Mouse (Mus musculus): ENCODE data around the gene Shank1. TPM values are rescaled to one million over a fixed set of nuclear protein-coding genes. Genes with fewer than 3 reads are reported as not detected.

Gene Shank1
- polyA plus RNA-seq, 1 experiment from 2014 or later: 9.5 TPM

DNA sequence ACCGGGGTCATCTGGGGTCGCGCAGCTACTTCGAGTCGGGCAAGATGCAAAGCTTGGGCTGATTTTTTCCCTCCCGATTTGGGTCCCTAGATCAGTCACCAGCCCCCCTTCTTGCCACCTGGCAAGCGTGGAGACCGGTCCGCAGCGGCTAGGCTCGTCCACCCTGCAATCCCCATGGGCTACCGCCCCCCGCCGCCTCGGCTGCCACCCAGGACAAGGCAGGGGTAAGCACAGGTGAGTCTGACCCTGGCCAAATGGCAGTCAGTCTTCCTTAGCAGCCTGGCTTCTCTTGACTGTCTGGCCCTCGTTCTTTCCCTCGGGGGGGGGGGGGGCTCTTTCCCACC lies 74.6 kb downstream of the Shank1 start:
- Histone ChIP-seq H3K4me1 (ENCODE audit: control insufficient read depth, insufficient read depth, low read length) (peaks cover 6% of the 10 kb centered on the region; the same call in 1 of the 2 replicates), H3K27ac (ENCODE audit: low read depth, low read length) (no peak overlapping the region), H3K4me2 (ENCODE audit: low read length) (peak overlapping the region; percentile 93), H3K27me3 (replicated peaks; ENCODE audit: control insufficient read depth, insufficient read depth, low read length) (no peaks in the 10 kb centered on the region), H3K4me3 (ENCODE audit: low read depth, low read length) (peak overlapping the region; percentile 45), H3K9me3 (replicated peaks; ENCODE audit: control insufficient read depth, low read length) (no peaks in the 10 kb centered on the region), H3K36me3 (ENCODE audit: control insufficient read depth, insufficient read depth, low read length) (no peaks in the 10 kb centered on the region), H3K9ac (ENCODE audit: low read length) (peak overlapping the region; percentile 70)
- ATAC-seq (peak; percentile 49), DNase-seq (ENCODE audit: low spot score) (no peak)
- under 1% methylated on average over 17 of the region's 17 CpGs for WGBS

DNA sequence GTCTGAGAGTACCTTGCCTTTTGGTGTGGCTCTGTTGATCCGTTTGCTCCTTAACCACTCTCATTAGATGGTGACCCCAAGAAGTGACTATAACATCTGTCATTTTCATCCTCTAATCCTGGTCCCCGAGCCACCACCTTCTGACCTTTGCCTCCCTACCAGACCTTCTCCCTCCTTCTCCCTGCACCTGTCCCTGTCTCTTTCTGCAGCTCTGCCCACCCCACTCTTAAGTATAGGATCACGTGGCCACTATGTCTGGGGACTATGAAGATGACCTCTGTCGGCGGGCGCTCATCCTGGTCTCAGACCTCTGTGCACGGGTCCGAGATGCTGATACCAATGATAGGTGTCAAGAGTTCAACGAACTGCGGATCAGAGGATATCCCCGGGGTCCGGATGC lies 75.7 kb downstream of the Shank1 start, which contains the start of gene 1700008O03Rik:
Gene 1700008O03Rik, minus strand, starts transcription at position 101 of the 400 bp plus-strand sequence.
- DNase-seq (ENCODE audit: low spot score): no peak
- 86% methylated on average over 12 of the region's 12 CpGs for WGBS
- Histone ChIP-seq H3K9me3 (replicated peaks; ENCODE audit: control insufficient read depth, low read length) (no peaks in the 10 kb centered on the region), H3K4me1 (ENCODE audit: control insufficient read depth, insufficient read depth, low read length) (peaks cover 6% of the 10 kb centered on the region; the same call in 1 of the 2 replicates), H3K36me3 (ENCODE audit: control insufficient read depth, insufficient read depth, low read length) (no peaks in the 10 kb centered on the region), H3K4me3 (ENCODE audit: low read depth, low read length) (peak within 1 kb of the TSS; percentile 45), H3K9ac (ENCODE audit: low read length) (peak within 1 kb of the TSS; percentile 70), H3K27me3 (replicated peaks; ENCODE audit: control insufficient read depth, insufficient read depth, low read length) (no peaks in the 10 kb centered on the region), H3K27ac (ENCODE audit: low read depth, low read length) (no peak within 1 kb of the TSS), H3K4me2 (ENCODE audit: low read length) (peak within 1 kb of the TSS; percentile 93)
- no peak for ATAC-seq

DNA sequence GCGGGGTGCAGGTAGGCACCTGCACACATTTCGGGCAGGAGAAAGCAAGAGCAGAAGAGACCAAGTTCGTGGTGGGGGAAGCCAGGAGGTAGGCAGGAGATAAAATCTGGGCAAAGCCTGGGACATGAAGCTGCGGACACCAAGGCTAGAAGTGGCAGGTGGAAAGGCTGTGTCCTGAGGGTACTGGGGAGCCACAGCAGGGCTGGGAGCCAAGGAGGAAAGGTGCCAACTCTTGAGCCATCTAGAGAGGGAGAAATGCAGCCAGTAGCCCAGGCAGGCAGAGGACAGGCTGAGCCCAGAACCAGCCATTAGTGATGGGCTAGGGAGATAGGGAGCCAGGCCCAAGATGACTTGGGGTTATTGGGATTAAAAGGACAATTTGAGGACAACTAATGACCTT lies 81.8 kb downstream of the Shank1 start:
- 83% methylated on average over 4 of the region's 4 CpGs for WGBS

GRCm38 (mm10) chr7:44392341-44392740 lies 82.3 kb downstream of the Shank1 start:
- 89% methylated on average over 14 of the region's 14 CpGs for WGBS
- DNase-seq (ENCODE audit: low spot score) (no peak), ATAC-seq (no peak)
- Histone ChIP-seq H3K4me3 (ENCODE audit: low read depth, low read length) (no peak overlapping the region), H3K4me2 (ENCODE audit: low read length) (no peak overlapping the region), H3K36me3 (ENCODE audit: control insufficient read depth, insufficient read depth, low read length) (no peaks in the 10 kb centered on the region), H3K4me1 (ENCODE audit: control insufficient read depth, insufficient read depth, low read length) (no peaks in the 10 kb centered on the region), H3K27ac (ENCODE audit: low read depth, low read length) (no peak overlapping the region), H3K27me3 (replicated peaks; ENCODE audit: control insufficient read depth, insufficient read depth, low read length) (no peaks in the 10 kb centered on the region), H3K9ac (ENCODE audit: low read length) (no peak overlapping the region), H3K9me3 (replicated peaks; ENCODE audit: control insufficient read depth, low read length) (no peaks in the 10 kb centered on the region)

More for the DNA sequence above, 81.8 kb downstream of the Shank1 start:
- ATAC-seq: no peak
- no peak for DNase-seq (ENCODE audit: low spot score)
- H3K9ac ChIP-seq (ENCODE audit: low read length): no peak overlapping the region
- no peaks in the 10 kb centered on the region for H3K36me3 ChIP-seq (ENCODE audit: control insufficient read depth, insufficient read depth, low read length)
- H3K27ac ChIP-seq (ENCODE audit: low read depth, low read length): no peak overlapping the region
- no peaks in the 10 kb centered on the region for H3K9me3 ChIP-seq (replicated peaks; ENCODE audit: control insufficient read depth, low read length)
- no peak overlapping the region for H3K4me3 ChIP-seq (ENCODE audit: low read depth, low read length)
- H3K4me1 ChIP-seq (ENCODE audit: control insufficient read depth, insufficient read depth, low read length): no peaks in the 10 kb centered on the region
- no peaks in the 10 kb centered on the region for H3K27me3 ChIP-seq (replicated peaks; ENCODE audit: control insufficient read depth, insufficient read depth, low read length)
- no peak overlapping the region for H3K4me2 ChIP-seq (ENCODE audit: low read length)

DNA sequence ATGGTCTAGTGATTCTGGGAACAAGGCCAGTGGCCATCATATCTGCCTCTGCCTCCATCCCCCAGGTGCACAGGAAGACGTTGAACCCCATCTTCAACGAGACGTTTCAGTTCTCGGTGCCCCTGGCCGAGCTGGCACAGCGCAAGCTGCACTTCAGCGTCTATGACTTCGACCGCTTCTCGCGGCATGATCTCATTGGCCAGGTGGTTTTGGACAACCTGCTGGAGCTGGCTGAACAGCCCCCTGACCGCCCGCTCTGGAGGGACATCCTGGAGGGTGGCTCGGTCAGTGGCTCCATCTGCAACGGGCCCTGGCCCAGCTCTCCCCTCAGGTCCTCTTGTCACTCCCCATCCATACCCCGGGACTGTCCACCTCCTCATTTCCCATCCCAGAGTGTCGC lies 83.2 kb downstream of the Shank1 start:
- no peak overlapping the region for H3K27ac ChIP-seq (ENCODE audit: low read depth, low read length)
- WGBS: 93% methylated on average over 17 of the region's 17 CpGs

GRCm38 (mm10) chr7:44398570-44398969 lies 88.5 kb downstream of the Shank1 start:
- Histone ChIP-seq H3K36me3 (ENCODE audit: control insufficient read depth, insufficient read depth, low read length) (no peaks in the 10 kb centered on the region), H3K4me3 (ENCODE audit: low read depth, low read length) (no peak overlapping the region), H3K27me3 (replicated peaks; ENCODE audit: control insufficient read depth, insufficient read depth, low read length) (no peaks in the 10 kb centered on the region), H3K27ac (ENCODE audit: low read depth, low read length) (no peak overlapping the region), H3K4me1 (ENCODE audit: control insufficient read depth, insufficient read depth, low read length) (no peaks in the 10 kb centered on the region), H3K9me3 (replicated peaks; ENCODE audit: control insufficient read depth, low read length) (no peaks in the 10 kb centered on the region), H3K9ac (ENCODE audit: low read length) (no peak overlapping the region), H3K4me2 (ENCODE audit: low read length) (no peak overlapping the region)
- DNase-seq (ENCODE audit: low spot score) (peak; percentile 73), ATAC-seq (peak; percentile 64)
- 4% methylated on average over 3 of the region's 3 CpGs for WGBS

More for the DNA sequence above, 83.2 kb downstream of the Shank1 start:
- no peaks in the 10 kb centered on the region for H3K4me1 ChIP-seq (ENCODE audit: control insufficient read depth, insufficient read depth, low read length)
- no peaks in the 10 kb centered on the region for H3K27me3 ChIP-seq (replicated peaks; ENCODE audit: control insufficient read depth, insufficient read depth, low read length)
- DNase-seq (ENCODE audit: low spot score) (no peak), ATAC-seq (no peak)
- H3K4me3 ChIP-seq (ENCODE audit: low read depth, low read length): no peak overlapping the region
- H3K9me3 ChIP-seq (replicated peaks; ENCODE audit: control insufficient read depth, low read length): no peaks in the 10 kb centered on the region
- no peaks in the 10 kb centered on the region for H3K36me3 ChIP-seq (ENCODE audit: control insufficient read depth, insufficient read depth, low read length)
- no peak overlapping the region for H3K4me2 ChIP-seq (ENCODE audit: low read length)
- no peak overlapping the region for H3K9ac ChIP-seq (ENCODE audit: low read length)

GRCm38 (mm10) chr7:44401673-44402072 lies 91.6 kb downstream of the Shank1 start:
- H3K4me2 ChIP-seq (ENCODE audit: low read length): no peak overlapping the region
- DNase-seq (ENCODE audit: low spot score) (no peak), ATAC-seq (no peak)
- H3K36me3 ChIP-seq (ENCODE audit: control insufficient read depth, insufficient read depth, low read length): no peaks in the 10 kb centered on the region
- WGBS: 89% methylated on average over 6 of the region's 6 CpGs
- H3K27me3 ChIP-seq (replicated peaks; ENCODE audit: control insufficient read depth, insufficient read depth, low read length): no peaks in the 10 kb centered on the region
- no peak overlapping the region for H3K4me3 ChIP-seq (ENCODE audit: low read depth, low read length)
- peaks cover 7% of the 10 kb centered on the region for H3K4me1 ChIP-seq (ENCODE audit: control insufficient read depth, insufficient read depth, low read length)
- no peak overlapping the region for H3K9ac ChIP-seq (ENCODE audit: low read length)
- H3K27ac ChIP-seq (ENCODE audit: low read depth, low read length): no peak overlapping the region
- H3K9me3 ChIP-seq (replicated peaks; ENCODE audit: control insufficient read depth, low read length): no peaks in the 10 kb centered on the region

GRCm38 (mm10) chr7:44405346-44406014 lies 95.4 kb downstream of the Shank1 start:
- H3K4me1 ChIP-seq (ENCODE audit: control insufficient read depth, insufficient read depth, low read length): peaks cover 7% of the 10 kb centered on the region
- ATAC-seq (peak; percentile 98), DNase-seq (ENCODE audit: low spot score) (peak; percentile 100)
- no peaks in the 10 kb centered on the region for H3K27me3 ChIP-seq (replicated peaks; ENCODE audit: control insufficient read depth, insufficient read depth, low read length)
- 2% methylated on average over 27 of the region's 27 CpGs for WGBS
- H3K9ac ChIP-seq (ENCODE audit: low read length): peak overlapping the region; percentile 18
- H3K4me2 ChIP-seq (ENCODE audit: low read length): peak overlapping the region; percentile 63
- no peaks in the 10 kb centered on the region for H3K9me3 ChIP-seq (replicated peaks; ENCODE audit: control insufficient read depth, low read length)
- peak overlapping the region; percentile 65; the same call in 1 of the 2 replicates for H3K27ac ChIP-seq (ENCODE audit: low read depth, low read length)
- H3K4me3 ChIP-seq (ENCODE audit: low read depth, low read length): peak overlapping the region; percentile 32
- no peaks in the 10 kb centered on the region for H3K36me3 ChIP-seq (ENCODE audit: control insufficient read depth, insufficient read depth, low read length)

- peaks cover 7% of the 10 kb centered on the region for H3K4me1 ChIP-seq (ENCODE audit: control insufficient read depth, insufficient read depth, low read length)
- no peaks in the 10 kb centered on the region for H3K27me3 ChIP-seq (replicated peaks; ENCODE audit: control insufficient read depth, insufficient read depth, low read length)
- no peak overlapping the region for H3K4me2 ChIP-seq (ENCODE audit: low read length)
- H3K9me3 ChIP-seq (replicated peaks; ENCODE audit: control insufficient read depth, low read length): no peaks in the 10 kb centered on the region
- no peak for DNase-seq (ENCODE audit: low spot score)
- WGBS: 0% methylated on average over 5 of the region's 5 CpGs
- H3K36me3 ChIP-seq (ENCODE audit: control insufficient read depth, insufficient read depth, low read length): no peaks in the 10 kb centered on the region
- no peak overlapping the region for H3K27ac ChIP-seq (ENCODE audit: low read depth, low read length)
- H3K9ac ChIP-seq (ENCODE audit: low read length): no peak overlapping the region
- H3K4me3 ChIP-seq (ENCODE audit: low read depth, low read length): no peak overlapping the region
- ATAC-seq: no peak
Observed at GRCm38 (mm10) chr7:44406015-44406355, 95.9 kb downstream of the Shank1 start.

Measured in forebrain, embryonic 14.5 days (tissue).